Mouse (Mus musculus) heart, embryonic 14.5 days (tissue): Measurements from ENCODE around the gene Cd59a. TPM values are rescaled to one million over a fixed set of nuclear protein-coding genes. Genes with fewer than 3 reads are reported as not detected.

Experiments
- ATAC-seq: fragments of 200-750 bp; cut with Nextera tagmentation; 2 replicates; pipeline ENCODE4 v1.8.0; 2017; ENCODE audit warnings: low read depth, moderate TSS enrichment; ENCODE audit not compliant: insufficient number of reproducible peaks, insufficient read depth, low FRiP score
- H3K27ac ChIP-seq, 2 experiments: fragments of 200-500 bp in 1 of 2; fragments of 300-500 bp in 1 of 2; sonication (generic) in 1 of 2; replicated peaks in 1 of 2; 2 replicates each; pipeline ENCODE4 v1.5.1; 2012 to 2014; ENCODE audit warnings: low read depth in 2 of 2, low read length in 2 of 2, control low read depth in 1 of 2, mild to moderate bottlenecking in 1 of 2, mixed read lengths in 1 of 2; ENCODE audit not compliant: control insufficient read depth in 1 of 2, insufficient read depth in 1 of 2
- H3K27me3 ChIP-seq: fragments of 300-500 bp; sonication (generic); 2 replicates; pipeline ENCODE4 v1.6.1; 2014; ENCODE audit warnings: mild to moderate bottlenecking, low read length, control low read depth; ENCODE audit not compliant: control insufficient read depth, insufficient read depth
- H3K36me3 ChIP-seq: fragments of 300-500 bp; sonication (generic); 2 replicates; pipeline ENCODE4 v1.6.1; 2014; ENCODE audit warnings: mild to moderate bottlenecking, control low read depth, low read length, mixed read lengths; ENCODE audit not compliant: control insufficient read depth, insufficient read depth
- H3K4me1 ChIP-seq, 2 experiments: fragments of 200-500 bp in 1 of 2; fragments of 300-500 bp in 1 of 2; sonication (generic) in 1 of 2; 2 replicates each; pipeline ENCODE4 v1.6.1; 2012 to 2014; ENCODE audit warnings: low read length in 2 of 2, control low read depth in 1 of 2, mixed read lengths in 1 of 2; ENCODE audit not compliant: control insufficient read depth in 2 of 2, insufficient read depth in 2 of 2
- H3K4me2 ChIP-seq: fragments of 300-500 bp; sonication (generic); 2 replicates; pipeline ENCODE4 v1.6.1; 2014; ENCODE audit warnings: mild to moderate bottlenecking, low read length
- H3K4me3 ChIP-seq, 2 experiments: fragments of 200-500 bp in 1 of 2; fragments of 300-500 bp in 1 of 2; sonication (generic) in 1 of 2; 2 replicates each; pipeline ENCODE4 v1.5.1; 2012 to 2014; ENCODE audit warnings: low read length in 2 of 2, mild to moderate bottlenecking in 2 of 2, control low read depth in 1 of 2, low read depth in 1 of 2, moderate library complexity in 1 of 2; ENCODE audit not compliant: control insufficient read depth in 1 of 2, insufficient read depth in 1 of 2
- H3K9ac ChIP-seq: fragments of 300-500 bp; sonication (generic); 2 replicates; pipeline ENCODE4 v1.6.1; 2014; ENCODE audit warnings: mild to moderate bottlenecking, low read length
- H3K9me3 ChIP-seq: fragments of 300-500 bp; sonication (generic); 2 replicates; pipeline ENCODE4 v1.6.1; 2016; ENCODE audit warnings: low read length, control low read depth; ENCODE audit not compliant: control insufficient read depth
- WGBS: fragments of 180-500 bp; shearing (Covaris S2); extraction: QIAGEN DNeasy Blood & Tissue Kit; methylation state at CpG from one replicate; pipeline ENCODE4 v1.1.7; 2014; 5-methylcytosine and 5-hydroxymethylcytosine counted together
- polyA plus RNA-seq: library from polyadenylated mRNA; unstranded; fragments of >200 nt; fragmentation: Nextera tagmentation; extraction: Ambion mirVana; gene quantifications from 2 replicates; pipeline ENCODE4 v1.2.1, GENCODE M21; 2014

The Cd59a gene
- polyA plus RNA-seq, 1 experiment from 2014 or later, result 69.0 TPM

GRCm38 (mm10) chr2:104163978-104164487 is 68.4 kb downstream of the Cd59a start:
- no peaks in the 10 kb centered on the region for H3K27me3 ChIP-seq
- H3K4me1 ChIP-seq, result no peaks in the 10 kb centered on the region
- no peaks in the 10 kb centered on the region for H3K9me3 ChIP-seq
- no peaks in the 10 kb centered on the region for H3K36me3 ChIP-seq
- no peak for ATAC-seq
- whole genome bisulfite sequencing, result 85% methylated on average over 4 of the region's 4 CpGs
- H3K4me3 ChIP-seq, result no peak overlapping the region
- no peak overlapping the region for H3K9ac ChIP-seq
- no peak overlapping the region for H3K4me2 ChIP-seq
- no peak overlapping the region for H3K27ac ChIP-seq

Other genes starting within 250 kb of the Cd59a start
- gene Lmo2, start 137.8 kb upstream of the Cd59a start, polyA plus RNA-seq, result 21.9 and 23.7 TPM in 2 replicates
- gene Fbxo3, start 68.1 kb upstream of the Cd59a start, polyA plus RNA-seq, result 43.5 and 44.9 TPM in 2 replicates
- 1.9 and 2.0 TPM in 2 replicates for gene 4931422A03Rik, start 67.4 kb upstream of the Cd59a start, polyA plus RNA-seq
- gene Gm10912, start 30.0 kb upstream of the Cd59a start, polyA plus RNA-seq, result 0.12 TPM in 1 of 2 replicates, not detected in the other
- not detected in 2 replicates for gene Gm10799, start 27.3 kb upstream of the Cd59a start, polyA plus RNA-seq
- 3.0 and 6.4 TPM in 2 replicates for gene Cd59b, start 26.0 kb upstream of the Cd59a start, polyA plus RNA-seq
- gene A930018P22Rik, start 27.0 kb downstream of the Cd59a start, polyA plus RNA-seq, result 0.59 TPM in 1 of 2 replicates, not detected in the other